Mouse (Mus musculus): ENCODE results near the gene Rnpc3. TPM values are rescaled to one million over a fixed set of nuclear protein-coding genes. Genes with fewer than 3 reads are reported as not detected.
"Not testable (repeated sequence)": the region's sequence is repeated elsewhere in the genome, so short reads cannot be mapped to it uniquely, and the experiment has no call there.

The Rnpc3 gene
- 31.9 and 34.5 TPM in 2 replicates for polyA plus RNA-seq (2015; fragmentation: Nextera tagmentation; extraction: Ambion mirVana)

DNA sequence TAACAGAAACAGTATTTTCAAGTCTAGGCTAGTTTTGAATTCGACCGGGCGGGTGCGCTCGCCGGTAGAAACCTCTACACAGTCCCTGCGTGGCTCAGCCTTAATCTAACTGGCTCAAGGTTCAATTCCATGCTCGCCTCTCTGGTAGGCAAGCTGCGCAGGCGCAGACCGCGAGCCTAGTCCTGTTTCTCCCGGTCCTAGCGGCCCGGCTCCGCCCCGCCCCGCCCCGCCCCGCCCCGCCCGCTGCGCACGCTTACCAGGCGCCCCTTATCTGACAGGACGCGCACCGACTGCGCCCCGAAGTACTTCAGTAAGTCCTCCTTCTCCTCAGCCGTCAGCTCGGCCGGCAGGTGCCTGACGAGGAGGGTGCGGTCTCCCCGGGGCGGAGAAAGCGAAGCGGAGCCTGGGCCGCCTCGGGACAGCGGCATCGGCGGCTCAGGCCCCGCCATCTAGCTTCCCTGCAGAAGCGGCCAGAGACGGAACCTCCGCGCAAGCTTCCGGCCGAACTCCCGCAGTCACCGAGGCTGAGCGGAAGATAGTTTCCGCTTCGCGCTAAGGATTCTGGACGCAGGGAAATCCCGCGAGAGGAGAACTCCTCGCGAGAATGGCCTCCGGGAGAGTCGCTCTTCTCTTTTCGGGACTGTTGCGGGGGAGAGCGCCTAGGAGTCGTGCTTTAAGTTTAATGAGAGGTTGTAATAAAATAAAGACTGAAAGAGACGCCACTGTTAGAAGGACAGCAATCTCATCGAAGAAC is at the start of gene Rnpc3:
TSS of gene Rnpc3 (minus strand) at position 544 of the 754 bp plus-strand sequence.
- Histone ChIP-seq H3K36me3 (peaks cover 6% of the 10 kb centered on the region), H3K4me2 (peak within 1 kb of the TSS; percentile 71), H3K27me3 (no peaks in the 10 kb centered on the region), H3K4me3 (peak within 1 kb of the TSS; percentile 70), H3K4me1 (peaks cover 7% of the 10 kb centered on the region), H3K27ac (peak within 1 kb of the TSS; percentile 100), H3K9me3 (no peaks in the 10 kb centered on the region), H3K9ac (peak within 1 kb of the TSS; percentile 76)
- ATAC-seq (ENCODE audit: borderline replicate concordance, extremely low read depth, low FRiP score, low TSS enrichment) = peak; percentile 99
- WGBS = under 1% methylated on average over 60 of the region's 70 CpGs

DNA sequence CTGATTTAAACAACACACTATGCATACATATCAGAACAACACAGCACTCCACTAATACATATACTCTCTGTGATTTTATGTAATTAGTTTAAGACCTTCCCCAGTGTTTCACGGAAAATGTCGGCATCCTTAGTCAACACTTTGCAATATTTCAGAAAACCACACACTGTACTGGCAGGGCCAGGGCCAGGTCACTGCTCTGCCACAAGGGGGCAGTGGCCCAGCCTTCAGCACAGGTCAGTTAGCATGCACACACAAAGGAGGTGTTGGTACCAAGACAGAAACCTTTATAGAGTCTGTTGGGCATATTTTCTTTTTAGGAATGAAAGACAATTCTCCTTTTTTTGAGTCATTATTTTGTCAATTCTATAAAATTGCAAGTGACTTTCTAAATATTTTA is 27.0 kb upstream of the Rnpc3 start:
- H3K9me3 ChIP-seq = no peaks in the 10 kb centered on the region
- no peak overlapping the region for H3K4me2 ChIP-seq
- no peak overlapping the region for H3K27ac ChIP-seq
- no peak for ATAC-seq (ENCODE audit: borderline replicate concordance, extremely low read depth, low FRiP score, low TSS enrichment)
- no peak overlapping the region for H3K9ac ChIP-seq
- WGBS = 52% methylated on average over 2 of the region's 2 CpGs
- no peak overlapping the region for H3K4me3 ChIP-seq
- H3K36me3 ChIP-seq = no peaks in the 10 kb centered on the region
- H3K27me3 ChIP-seq = no peaks in the 10 kb centered on the region
- no peaks in the 10 kb centered on the region for H3K4me1 ChIP-seq

DNA sequence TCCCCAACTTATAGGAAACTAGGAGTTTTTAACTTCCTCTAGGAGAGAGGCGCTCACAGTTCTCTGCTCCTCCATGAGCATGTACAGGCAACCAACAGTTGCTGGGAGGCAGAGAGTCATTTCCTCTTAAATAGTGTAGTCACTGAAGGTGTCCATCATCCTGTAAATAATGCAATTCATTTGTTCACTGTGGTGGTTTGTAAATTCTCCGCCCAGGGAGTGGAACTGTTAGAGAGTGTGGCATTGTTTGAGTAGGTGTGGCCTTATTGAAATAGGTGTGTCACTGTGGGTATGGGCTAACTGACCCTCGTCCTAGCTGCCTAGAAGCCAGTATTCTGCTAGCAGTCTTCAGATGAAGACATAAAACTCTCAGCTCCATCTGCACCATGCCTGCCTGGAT is 24.4 kb upstream of the Rnpc3 start:
- Histone ChIP-seq H3K9me3 (no peaks in the 10 kb centered on the region), H3K4me2 (no peak overlapping the region), H3K4me1 (no peaks in the 10 kb centered on the region), H3K27ac (no peak overlapping the region), H3K9ac (no peak overlapping the region), H3K4me3 (no peak overlapping the region), H3K36me3 (no peaks in the 10 kb centered on the region), H3K27me3 (no peaks in the 10 kb centered on the region)
- 66% methylated on average over 3 of the region's 3 CpGs for WGBS
- ATAC-seq (ENCODE audit: borderline replicate concordance, extremely low read depth, low FRiP score, low TSS enrichment) = no peak

DNA sequence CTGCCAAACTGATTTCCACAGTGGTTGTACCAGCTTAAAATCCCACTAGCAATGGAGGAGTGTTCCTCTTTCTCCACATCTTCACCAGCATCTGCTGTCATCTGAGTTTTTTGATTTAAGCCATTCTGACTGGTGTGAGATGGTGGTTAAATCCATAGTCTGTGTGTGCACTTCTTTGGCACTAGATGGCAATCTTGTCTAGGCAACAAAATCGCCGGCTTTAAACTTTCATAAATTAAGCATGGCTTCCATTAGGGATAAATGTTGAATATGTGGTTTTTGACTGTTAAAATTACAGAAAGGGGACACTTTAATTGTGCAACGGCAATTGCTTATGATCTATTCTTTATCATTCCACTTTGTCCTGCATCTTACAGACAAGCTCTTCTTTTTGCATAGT is 21.4 kb upstream of the Rnpc3 start:
- not testable (repeated sequence) for H3K4me1 ChIP-seq; H3K27ac ChIP-seq; H3K36me3 ChIP-seq; H3K4me2 ChIP-seq; H3K9ac ChIP-seq; H3K9me3 ChIP-seq; ATAC-seq (ENCODE audit: borderline replicate concordance, extremely low read depth, low FRiP score, low TSS enrichment); H3K4me3 ChIP-seq; H3K27me3 ChIP-seq
- WGBS = 29% methylated on average over 3 of the region's 3 CpGs

DNA sequence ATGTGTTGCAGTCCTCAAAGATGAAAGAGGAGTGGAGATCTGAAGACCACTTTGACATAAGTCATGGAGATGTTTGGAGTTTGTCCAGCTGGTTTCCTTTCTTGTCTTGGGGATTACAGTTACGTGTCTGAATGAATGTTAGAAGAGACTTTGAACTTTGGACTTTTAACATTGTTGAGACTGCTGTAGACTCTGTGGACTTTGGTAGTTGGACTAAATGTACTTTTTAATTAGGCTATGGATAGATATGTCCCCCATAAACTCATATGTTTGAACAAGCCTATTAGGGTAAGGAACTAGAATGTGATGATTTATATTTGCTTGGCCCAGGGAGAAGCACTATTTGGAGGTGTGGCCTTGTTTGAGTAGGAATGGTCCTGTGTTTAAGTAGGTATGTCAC is 9.6 kb upstream of the Rnpc3 start:
- H3K36me3 ChIP-seq = no peaks in the 10 kb centered on the region
- no peaks in the 10 kb centered on the region for H3K9me3 ChIP-seq
- H3K4me1 ChIP-seq = no peaks in the 10 kb centered on the region
- no peak for ATAC-seq (ENCODE audit: borderline replicate concordance, extremely low read depth, low FRiP score, low TSS enrichment)
- no peak overlapping the region for H3K27ac ChIP-seq
- no peaks in the 10 kb centered on the region for H3K27me3 ChIP-seq
- no peak overlapping the region for H3K4me3 ChIP-seq
- 57% methylated on average over 1 of the region's 1 CpGs for WGBS
- no peak overlapping the region for H3K9ac ChIP-seq
- H3K4me2 ChIP-seq = no peak overlapping the region

DNA sequence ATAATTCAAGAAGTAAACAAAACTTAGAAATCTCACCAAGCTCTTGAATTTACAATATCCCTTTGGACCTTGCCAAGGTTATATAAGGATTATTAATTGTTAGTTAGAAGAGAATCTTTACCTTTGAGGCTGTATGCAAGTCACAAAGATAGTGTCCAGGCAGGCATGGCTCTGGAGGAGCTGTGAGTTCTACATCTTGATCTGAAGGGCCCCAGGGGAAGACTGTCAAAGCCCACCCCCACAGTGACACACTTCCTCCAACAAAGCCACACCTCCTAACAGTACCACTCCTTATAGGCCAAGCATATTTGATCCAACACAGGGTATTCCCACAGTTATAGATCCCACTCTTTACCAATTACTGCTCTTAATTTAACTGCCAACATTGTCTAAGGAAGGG is 4.3 kb upstream of the Rnpc3 start:
- peaks cover 5% of the 10 kb centered on the region for H3K4me1 ChIP-seq
- no peak overlapping the region for H3K4me2 ChIP-seq
- H3K9me3 ChIP-seq = no peaks in the 10 kb centered on the region
- no peak overlapping the region for H3K27ac ChIP-seq
- H3K4me3 ChIP-seq = no peak overlapping the region
- H3K36me3 ChIP-seq = no peaks in the 10 kb centered on the region
- H3K27me3 ChIP-seq = no peaks in the 10 kb centered on the region
- no peak for ATAC-seq (ENCODE audit: borderline replicate concordance, extremely low read depth, low FRiP score, low TSS enrichment)
- H3K9ac ChIP-seq = no peak overlapping the region

DNA sequence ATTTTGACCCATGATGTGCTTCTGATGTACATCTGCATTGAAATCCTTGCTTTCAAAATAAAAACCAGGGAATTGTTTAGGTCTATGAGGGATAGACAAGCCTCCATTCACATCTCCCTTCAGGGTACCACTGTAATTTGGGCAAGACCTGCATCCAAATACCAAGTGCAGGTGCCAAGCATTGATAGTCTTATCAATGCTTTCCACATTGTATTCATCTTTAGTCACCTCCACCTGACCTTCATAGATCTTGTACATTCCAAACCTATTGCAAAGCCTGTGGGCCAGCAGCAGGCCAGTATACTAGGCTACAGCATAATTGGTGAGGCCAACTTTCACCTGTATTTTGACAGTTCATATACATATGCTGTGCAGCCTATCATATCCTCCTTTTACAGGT is 1.7 kb upstream of the Rnpc3 start:
- peaks cover 2% of the 10 kb centered on the region; the same call in 1 of the 2 replicates for H3K36me3 ChIP-seq
- H3K4me3 ChIP-seq = no peak overlapping the region
- H3K27ac ChIP-seq = no peak overlapping the region
- no peaks in the 10 kb centered on the region for H3K27me3 ChIP-seq
- no peak overlapping the region for H3K9ac ChIP-seq
- no peaks in the 10 kb centered on the region for H3K9me3 ChIP-seq
- H3K4me2 ChIP-seq = no peak overlapping the region
- ATAC-seq (ENCODE audit: borderline replicate concordance, extremely low read depth, low FRiP score, low TSS enrichment) = no peak
- H3K4me1 ChIP-seq = peaks cover 7% of the 10 kb centered on the region

DNA sequence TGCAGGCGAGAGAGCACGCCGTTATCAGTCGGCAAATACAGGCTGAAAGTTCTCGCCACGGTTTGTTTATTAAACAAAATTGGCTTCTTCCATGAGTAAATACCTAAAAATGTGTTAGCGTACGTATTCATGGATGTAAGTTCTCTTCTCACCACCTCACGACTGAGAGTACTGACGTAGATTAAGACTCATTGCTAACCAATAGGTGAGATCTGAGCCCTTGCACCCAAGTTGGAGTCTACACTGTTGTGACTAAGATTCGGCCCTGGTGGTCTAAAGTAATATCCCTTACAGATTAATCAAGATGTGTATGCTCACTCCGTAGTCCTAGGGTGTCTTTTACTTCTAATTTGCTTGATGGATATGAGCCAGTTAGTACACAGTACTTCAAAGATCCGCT is 615 bp upstream of the Rnpc3 start:
- peak overlapping the region; percentile 71 for H3K4me2 ChIP-seq
- H3K9ac ChIP-seq = peak overlapping the region; percentile 76
- H3K4me3 ChIP-seq = peak overlapping the region; percentile 70
- no peaks in the 10 kb centered on the region for H3K27me3 ChIP-seq
- peak overlapping the region; percentile 100 for H3K27ac ChIP-seq
- no peaks in the 10 kb centered on the region for H3K9me3 ChIP-seq
- peaks cover 6% of the 10 kb centered on the region for H3K36me3 ChIP-seq
- no peak for ATAC-seq (ENCODE audit: borderline replicate concordance, extremely low read depth, low FRiP score, low TSS enrichment)
- peaks cover 7% of the 10 kb centered on the region for H3K4me1 ChIP-seq
- WGBS = 4% methylated on average over 13 of the region's 13 CpGs

DNA sequence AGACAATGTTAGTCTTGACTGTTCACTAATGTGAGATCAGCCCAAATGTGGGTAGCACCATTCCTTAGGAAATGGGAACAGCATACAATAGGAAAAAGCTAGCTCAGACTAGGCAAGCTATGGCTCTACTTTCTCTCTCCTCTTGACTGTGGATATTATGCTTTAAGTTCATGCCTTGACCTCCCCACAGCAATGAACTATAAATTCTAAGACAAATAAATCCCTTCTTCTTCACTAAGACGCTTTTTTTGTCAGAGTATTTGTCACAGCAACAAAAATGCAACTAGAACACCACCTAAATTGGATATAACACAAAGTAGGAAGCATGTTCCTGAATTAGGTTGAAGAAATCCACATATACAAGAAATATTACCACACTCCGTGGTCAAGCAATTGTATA is 23.4 kb downstream of the Rnpc3 start, which contains the start of gene Amy1:
TSS of gene Amy1 (minus strand) at position 101 of the 400 bp plus-strand sequence.
- Histone ChIP-seq H3K4me3 (no peak within 1 kb of the TSS), H3K27ac (no peak within 1 kb of the TSS), H3K36me3 (peaks cover 12% of the 10 kb centered on the region), H3K9me3 (no peaks in the 10 kb centered on the region), H3K9ac (no peak within 1 kb of the TSS), H3K4me1 (no peaks in the 10 kb centered on the region), H3K4me2 (no peak within 1 kb of the TSS), H3K27me3 (no peaks in the 10 kb centered on the region)
- WGBS = 93% methylated on average over 2 of the region's 2 CpGs
- no peak for ATAC-seq (ENCODE audit: borderline replicate concordance, extremely low read depth, low FRiP score, low TSS enrichment)

DNA sequence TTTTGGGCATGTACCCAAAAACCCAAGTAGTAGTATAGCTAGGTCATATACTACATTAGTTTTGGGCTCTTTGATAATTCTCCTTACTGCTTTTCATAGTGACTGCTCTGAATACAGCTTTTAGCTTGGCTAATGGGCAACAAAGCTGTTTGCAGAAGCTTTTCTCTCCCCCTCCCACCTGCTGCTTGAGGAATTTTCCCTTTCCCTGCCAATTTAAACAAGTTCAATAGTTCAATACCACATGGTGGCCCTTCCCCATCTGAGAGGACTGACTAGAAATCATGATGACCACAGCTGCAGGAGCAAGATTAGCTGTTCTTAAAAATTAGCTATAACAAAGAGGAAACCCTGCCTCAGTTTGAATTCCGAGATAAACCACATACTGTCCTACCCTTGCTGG is 39.1 kb downstream of the Rnpc3 start:
- WGBS = 72% methylated on average over 1 of the region's 1 CpGs

DNA sequence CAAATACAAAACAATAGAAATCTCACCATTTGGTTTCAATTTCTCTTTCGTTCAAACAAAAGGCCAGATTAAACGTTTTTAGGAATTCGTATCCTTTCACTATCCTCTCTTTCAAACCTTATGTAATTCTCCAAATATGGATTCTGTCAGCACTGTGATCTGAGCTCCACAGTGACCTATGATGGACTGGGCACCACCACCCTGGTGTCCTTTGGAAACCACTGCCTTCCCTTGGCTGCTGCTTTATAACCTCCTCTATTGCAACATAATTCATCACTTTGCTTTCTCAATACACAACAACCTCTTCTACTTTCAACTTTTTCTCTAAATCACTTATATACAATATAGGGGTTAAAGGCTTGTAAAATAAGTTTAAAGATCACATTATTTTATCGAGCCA is 55.4 kb downstream of the Rnpc3 start:
- 68% methylated on average over 4 of the region's 4 CpGs for WGBS
- Histone ChIP-seq H3K36me3 (no peaks in the 10 kb centered on the region), H3K4me1 (no peaks in the 10 kb centered on the region), H3K9me3 (no peaks in the 10 kb centered on the region), H3K27me3 (no peaks in the 10 kb centered on the region), H3K27ac (no peak overlapping the region), H3K4me3 (no peak overlapping the region), H3K4me2 (no peak overlapping the region), H3K9ac (no peak overlapping the region)
- ATAC-seq (ENCODE audit: borderline replicate concordance, extremely low read depth, low FRiP score, low TSS enrichment) = no peak

More for the DNA sequence above, 39.1 kb downstream of the Rnpc3 start:
- ATAC-seq (ENCODE audit: borderline replicate concordance, extremely low read depth, low FRiP score, low TSS enrichment) = no peak
- Histone ChIP-seq H3K36me3 (no peaks in the 10 kb centered on the region), H3K4me2 (no peak overlapping the region), H3K27me3 (no peaks in the 10 kb centered on the region), H3K4me3 (no peak overlapping the region), H3K27ac (no peak overlapping the region), H3K4me1 (no peaks in the 10 kb centered on the region), H3K9ac (no peak overlapping the region), H3K9me3 (no peaks in the 10 kb centered on the region)

DNA sequence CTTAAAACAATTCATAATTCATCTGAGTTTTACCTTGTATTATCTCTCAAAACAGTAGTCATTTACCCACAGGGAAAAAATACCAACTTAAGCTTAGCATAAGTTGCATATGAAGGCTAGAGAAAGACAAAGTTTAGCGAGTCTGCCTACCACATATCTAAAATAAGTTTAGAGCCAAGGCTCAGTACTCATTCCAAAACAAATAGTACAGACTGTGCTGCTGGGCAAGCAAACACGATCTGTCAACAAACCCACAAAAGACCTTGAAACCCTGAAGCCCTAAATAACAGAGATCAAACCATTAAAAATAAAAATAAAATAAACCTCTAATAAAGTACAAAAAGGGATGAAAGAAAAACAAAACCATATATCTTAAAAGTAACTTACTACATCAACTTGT is 55.8 kb downstream of the Rnpc3 start:
- no peak overlapping the region for H3K9ac ChIP-seq

More for the DNA sequence above, 55.8 kb downstream of the Rnpc3 start:
- H3K27ac ChIP-seq = no peak overlapping the region
- no peak overlapping the region for H3K4me2 ChIP-seq
- ATAC-seq (ENCODE audit: borderline replicate concordance, extremely low read depth, low FRiP score, low TSS enrichment) = no peak
- H3K36me3 ChIP-seq = no peaks in the 10 kb centered on the region
- 49% methylated on average over 2 of the region's 2 CpGs for WGBS
- no peaks in the 10 kb centered on the region for H3K4me1 ChIP-seq
- H3K4me3 ChIP-seq = no peak overlapping the region
- no peaks in the 10 kb centered on the region for H3K9me3 ChIP-seq
- no peaks in the 10 kb centered on the region for H3K27me3 ChIP-seq
